Mouse (Mus musculus): ENCODE measurements around the gene Prdx6b. TPM values are rescaled to one million over a fixed set of nuclear protein-coding genes. Genes with fewer than 3 reads are reported as not detected.

Prdx6b gene
- total RNA-seq, 4 experiments from 2014 or later: not detected

- DNase-seq: no peak
Observed at GRCm38 (mm10) chr2:80327272-80327671, 35.0 kb downstream of the Prdx6b start.

GRCm38 (mm10) chr2:80328961-80329653 is 36.8 kb downstream of the Prdx6b start:
- no peak for DNase-seq

GRCm38 (mm10) chr2:80340537-80340936 is 48.3 kb downstream of the Prdx6b start:
- no peak for DNase-seq

Other genes with a start within 250 kb of the Prdx6b start
- gene Pde1a, start 163.0 kb upstream of the Prdx6b start, total RNA-seq (2022): 10 to 100 TPM in 3 of 4 experiments, 1 to 10 TPM in 1; 9.0 to 15.1 (median 12.7) TPM
- 10 to 100 TPM; 55.6 to 75.0 (median 65.1) TPM for gene Dnajc10, start 23.0 kb downstream of the Prdx6b start, total RNA-seq (2022)
- gene Frzb, start 155.2 kb downstream of the Prdx6b start, total RNA-seq (2022): 100 to 1,000 TPM in 2 of 4 experiments, 1 to 10 TPM in 2; 3.6 to 312 (median 140) TPM

Data from adrenal gland, adult 8-10 months (tissue).